Mouse (Mus musculus) hindbrain, embryonic 13.5 days (tissue): Measurements from ENCODE around the gene Rtp1. TPM values are rescaled to one million over a fixed set of nuclear protein-coding genes. Genes with fewer than 3 reads are reported as not detected.

Experiments
- ATAC-seq: fragments of 200-750 bp; cut with Nextera tagmentation; 2 replicates; pipeline ENCODE4 v1.8.0; 2017; ENCODE audit warnings: moderate TSS enrichment; ENCODE audit not compliant: low FRiP score
- H3K27ac ChIP-seq: fragments of 300-500 bp; sonication (generic); 2 replicates; pipeline ENCODE4 v1.5.1; 2015; ENCODE audit warnings: inconsistent platforms, mild to moderate bottlenecking, moderate library complexity
- H3K27me3 ChIP-seq: fragments of 300-500 bp; sonication (generic); 2 replicates; pipeline ENCODE4 v1.6.1; 2015; ENCODE audit warnings: mild to moderate bottlenecking, inconsistent platforms
- H3K36me3 ChIP-seq: fragments of 300-500 bp; sonication (generic); 2 replicates; pipeline ENCODE4 v1.6.1; 2015; ENCODE audit warnings: mild to moderate bottlenecking, inconsistent platforms
- H3K4me1 ChIP-seq: fragments of 300-500 bp; sonication (generic); replicated peaks from 2 replicates; pipeline ENCODE4 v1.6.1; 2015; ENCODE audit warnings: inconsistent platforms
- H3K4me2 ChIP-seq: fragments of 300-500 bp; sonication (generic); 2 replicates; pipeline ENCODE4 v1.6.1; 2015; ENCODE audit warnings: inconsistent platforms, mild to moderate bottlenecking, moderate library complexity
- H3K4me3 ChIP-seq: fragments of 300-500 bp; sonication (generic); 2 replicates; pipeline ENCODE4 v1.5.1; 2015; ENCODE audit warnings: mild to moderate bottlenecking, inconsistent platforms
- H3K9ac ChIP-seq: fragments of 300-500 bp; sonication (generic); 2 replicates; pipeline ENCODE4 v1.6.1; 2015; ENCODE audit warnings: mild to moderate bottlenecking, inconsistent platforms
- H3K9me3 ChIP-seq: fragments of 300-500 bp; sonication (generic); 2 replicates; pipeline ENCODE4 v1.6.1; 2016; ENCODE audit warnings: inconsistent platforms
- WGBS: fragments of 180-500 bp; shearing (Covaris S2); methylation state at CpG from one replicate; pipeline ENCODE4 v1.1.7; 2015; 5-methylcytosine and 5-hydroxymethylcytosine counted together
- polyA plus RNA-seq: library from polyadenylated mRNA; unstranded; fragments of >200 nt; fragmentation: Nextera tagmentation; extraction: Ambion mirVana; gene quantifications from 2 replicates; pipeline ENCODE4 v1.2.1, GENCODE M21; 2015

Rtp1 gene
- 0.10 and 0.12 TPM in 2 replicates for polyA plus RNA-seq

DNA sequence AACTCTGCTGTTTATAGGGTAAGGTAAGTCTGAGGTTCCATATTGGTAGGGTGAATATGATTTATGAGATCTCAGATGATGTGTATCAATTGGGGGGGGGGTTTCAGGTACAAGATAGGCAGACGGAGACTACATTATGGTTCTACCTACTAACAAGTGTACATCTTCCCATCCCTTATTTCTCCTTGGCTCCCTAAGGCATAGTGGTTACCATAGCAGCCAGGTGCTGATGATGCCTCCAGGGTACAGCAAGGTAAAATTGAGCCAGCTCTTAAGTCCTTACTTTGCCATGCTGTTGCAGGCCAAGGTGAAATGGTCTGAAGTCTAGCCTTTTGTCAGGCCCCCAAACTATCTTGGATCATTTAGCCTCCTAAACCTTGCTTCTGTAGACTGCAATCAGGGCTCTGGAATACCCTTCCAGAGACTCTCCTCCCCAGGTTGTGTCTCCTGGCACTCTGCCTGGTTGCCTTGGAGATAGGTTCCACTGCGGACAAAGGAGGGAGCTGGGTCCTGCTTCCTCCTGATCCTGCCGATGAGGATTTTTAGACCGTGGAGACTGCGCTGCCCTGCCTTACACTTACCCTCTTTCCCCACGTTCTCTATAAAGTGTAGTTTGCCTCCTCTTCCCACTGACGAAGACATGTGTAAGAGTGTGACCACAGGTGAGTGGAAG, at the start of gene Rtp1:
Gene Rtp1 (plus strand): TSS at position 487 of the 673 bp plus-strand sequence.
- H3K36me3 ChIP-seq, result no peaks in the 10 kb centered on the region
- no peak for ATAC-seq
- 82% methylated on average over 7 of the region's 7 CpGs for WGBS
- H3K9me3 ChIP-seq, result no peaks in the 10 kb centered on the region
- H3K4me1 ChIP-seq, result no peaks in the 10 kb centered on the region
- H3K9ac ChIP-seq, result no peak within 1 kb of the TSS
- H3K27ac ChIP-seq, result no peak within 1 kb of the TSS
- no peaks in the 10 kb centered on the region for H3K27me3 ChIP-seq
- no peak within 1 kb of the TSS for H3K4me3 ChIP-seq
- H3K4me2 ChIP-seq, result no peak within 1 kb of the TSS

DNA sequence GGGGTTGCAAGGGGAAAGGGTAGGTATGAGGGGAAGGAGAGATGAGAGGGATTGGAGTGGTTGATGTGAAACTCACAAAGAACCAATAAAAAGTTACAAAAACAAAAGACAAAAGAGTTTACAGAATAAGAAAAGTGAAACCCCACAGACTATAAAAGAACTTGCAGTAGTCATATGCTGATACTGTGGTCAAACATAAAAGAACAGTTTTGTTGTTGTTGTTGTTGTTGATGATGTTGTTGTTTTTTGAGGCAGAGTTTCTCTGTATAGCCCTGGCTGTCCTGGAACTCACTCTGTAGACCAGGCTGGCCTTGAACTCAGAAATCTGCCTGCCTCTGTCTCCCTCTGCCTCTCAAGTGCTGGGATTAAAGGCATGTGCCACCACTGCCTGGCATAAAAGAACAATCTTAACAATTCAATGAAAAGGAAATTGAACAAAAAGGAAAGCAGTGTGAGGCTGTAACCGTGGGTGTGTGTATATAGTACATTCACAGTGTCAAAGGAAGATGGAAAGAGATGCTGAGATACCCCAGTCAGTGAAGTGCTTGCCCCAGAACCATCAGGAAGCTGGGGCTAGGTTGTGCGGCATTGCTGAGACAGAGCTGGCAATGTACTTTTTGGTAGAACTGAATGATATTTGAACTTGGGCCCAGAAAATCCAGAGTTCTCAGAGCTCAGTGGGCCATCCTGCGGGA, 49.2 kb upstream of the Rtp1 start:
- H3K9ac ChIP-seq, result no peak overlapping the region

DNA sequence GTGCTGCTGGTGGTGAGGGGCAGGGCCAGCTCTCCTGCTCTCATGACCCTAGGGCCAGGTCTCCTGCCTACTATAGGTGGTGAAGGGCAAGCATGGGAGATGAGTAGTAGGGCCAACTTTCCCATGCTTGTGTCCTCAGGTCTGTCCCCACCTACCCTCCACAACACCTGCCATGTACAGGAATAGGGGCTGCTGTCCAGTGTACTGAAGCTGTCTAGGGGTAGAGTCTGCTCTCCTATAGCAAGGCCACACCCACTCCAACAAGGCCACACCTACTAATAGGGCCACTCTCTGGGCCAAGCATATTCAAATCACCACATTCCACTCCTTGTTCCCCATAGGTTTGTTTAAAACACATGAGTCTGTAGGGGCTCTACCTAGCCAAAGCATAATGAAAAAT, 44.6 kb upstream of the Rtp1 start:
- no peaks in the 10 kb centered on the region for H3K9me3 ChIP-seq
- no peaks in the 10 kb centered on the region for H3K36me3 ChIP-seq
- H3K4me1 ChIP-seq, result no peaks in the 10 kb centered on the region
- no peak for ATAC-seq
- no peak overlapping the region for H3K27ac ChIP-seq
- H3K9ac ChIP-seq, result no peak overlapping the region
- no peak overlapping the region for H3K4me2 ChIP-seq
- H3K27me3 ChIP-seq, result no peaks in the 10 kb centered on the region
- H3K4me3 ChIP-seq, result no peak overlapping the region

More for the DNA sequence above, 49.2 kb upstream of the Rtp1 start:
- Histone ChIP-seq H3K27ac (no peak overlapping the region), H3K9me3 (no peaks in the 10 kb centered on the region), H3K4me1 (no peaks in the 10 kb centered on the region), H3K4me3 (no peak overlapping the region), H3K36me3 (no peaks in the 10 kb centered on the region), H3K27me3 (no peaks in the 10 kb centered on the region), H3K4me2 (no peak overlapping the region)
- no peak for ATAC-seq
- WGBS, result 82% methylated on average over 3 of the region's 3 CpGs

DNA sequence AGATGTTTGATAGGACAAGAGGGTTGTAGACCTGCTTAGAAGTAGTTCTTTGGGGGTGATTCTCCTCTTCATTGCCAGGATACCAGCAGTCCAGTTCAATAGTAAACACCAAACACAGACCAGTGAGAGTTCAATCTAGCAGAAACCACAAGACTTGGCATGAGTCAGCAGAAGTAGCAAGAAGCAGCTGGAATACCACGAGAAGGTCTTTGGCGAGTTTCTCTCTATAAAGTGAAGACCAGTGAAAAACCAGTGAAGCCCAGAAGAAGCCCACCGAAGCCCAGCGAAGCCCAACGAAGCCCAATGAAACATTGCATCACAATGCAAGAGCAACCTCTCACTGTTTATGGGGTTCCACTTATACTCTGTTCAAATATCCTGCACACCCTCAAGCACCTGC, 31.0 kb upstream of the Rtp1 start:
- no peak for ATAC-seq
- Histone ChIP-seq H3K27me3 (no peaks in the 10 kb centered on the region), H3K4me1 (no peaks in the 10 kb centered on the region), H3K9ac (no peak overlapping the region), H3K36me3 (no peaks in the 10 kb centered on the region), H3K27ac (no peak overlapping the region), H3K4me3 (no peak overlapping the region), H3K9me3 (no peaks in the 10 kb centered on the region), H3K4me2 (no peak overlapping the region)
- WGBS, result 96% methylated on average over 5 of the region's 5 CpGs

GRCm38 (mm10) chr16:23401463-23401862, 27.5 kb upstream of the Rtp1 start:
- H3K9me3 ChIP-seq, result no peaks in the 10 kb centered on the region
- no peak overlapping the region for H3K4me2 ChIP-seq
- no peak overlapping the region for H3K4me3 ChIP-seq
- H3K27me3 ChIP-seq, result no peaks in the 10 kb centered on the region
- no peak overlapping the region for H3K9ac ChIP-seq
- no peak for ATAC-seq
- no peak overlapping the region for H3K27ac ChIP-seq
- no peaks in the 10 kb centered on the region for H3K36me3 ChIP-seq
- H3K4me1 ChIP-seq, result no peaks in the 10 kb centered on the region
- WGBS, result 77% methylated on average over 4 of the region's 4 CpGs

DNA sequence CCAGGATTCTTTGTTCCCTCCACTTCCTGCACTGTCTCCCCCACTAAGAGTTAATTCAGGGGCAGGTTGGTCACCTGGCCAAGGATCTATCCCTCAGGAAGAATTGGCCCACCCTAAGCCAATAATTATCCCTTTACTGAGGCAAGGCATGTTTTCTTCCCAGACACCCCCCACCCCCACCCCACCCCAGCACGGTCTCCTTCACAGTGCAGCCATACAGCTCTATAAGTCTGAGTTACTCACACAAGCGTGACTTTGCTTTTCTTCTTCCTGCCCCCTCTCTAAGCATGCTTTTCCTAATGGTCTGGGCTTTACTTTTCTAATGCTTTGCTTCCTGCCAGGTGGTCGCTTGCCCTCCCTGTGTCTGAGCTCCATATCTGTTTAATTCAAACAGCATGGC, 27.0 kb upstream of the Rtp1 start:
- ATAC-seq, result no peak
- Histone ChIP-seq H3K27me3 (no peaks in the 10 kb centered on the region), H3K4me3 (no peak overlapping the region), H3K4me1 (no peaks in the 10 kb centered on the region), H3K4me2 (no peak overlapping the region), H3K9me3 (no peaks in the 10 kb centered on the region), H3K36me3 (no peaks in the 10 kb centered on the region), H3K27ac (no peak overlapping the region), H3K9ac (no peak overlapping the region)
- 75% methylated on average over 3 of the region's 3 CpGs for WGBS

DNA sequence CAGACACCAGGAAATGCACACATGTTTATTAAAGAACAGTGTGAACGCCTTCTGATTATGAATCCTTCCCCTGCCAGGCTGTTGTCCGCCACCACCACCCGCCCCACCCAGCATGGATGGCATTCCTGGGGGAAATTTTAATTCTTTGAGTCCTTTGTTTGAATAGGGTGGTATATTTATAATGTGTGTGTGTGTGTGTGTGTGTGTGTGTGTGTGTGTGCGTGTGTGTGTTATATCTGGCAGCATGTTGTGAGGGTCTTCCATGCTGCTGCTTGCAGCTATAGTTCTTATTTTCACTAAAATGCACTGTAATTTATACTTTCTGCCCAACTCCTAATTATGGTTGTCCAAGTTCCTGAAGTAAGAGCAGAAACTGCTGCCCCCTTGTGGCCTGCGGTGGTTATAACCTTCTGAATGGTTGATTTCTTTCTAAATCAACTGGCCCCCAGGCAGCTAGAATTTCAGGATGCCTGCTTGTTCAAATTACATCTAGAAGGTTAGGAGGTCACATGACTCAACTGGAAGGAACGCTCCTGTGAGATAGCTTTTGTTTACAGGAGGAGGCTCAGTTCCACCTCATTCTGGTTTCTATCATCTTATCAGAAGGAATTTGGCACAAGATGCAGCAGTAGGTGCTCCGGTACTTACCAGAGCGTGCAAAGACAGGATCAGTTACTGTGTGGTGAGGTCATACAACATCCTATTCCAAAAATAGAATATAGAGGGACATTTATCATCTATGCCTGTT, 25.8 kb upstream of the Rtp1 start:
- Histone ChIP-seq H3K9ac (no peak overlapping the region), H3K27me3 (no peaks in the 10 kb centered on the region), H3K36me3 (no peaks in the 10 kb centered on the region), H3K4me1 (no peaks in the 10 kb centered on the region), H3K4me2 (no peak overlapping the region), H3K9me3 (no peaks in the 10 kb centered on the region), H3K27ac (no peak overlapping the region), H3K4me3 (no peak overlapping the region)
- no peak; the same call in 1 of the 2 replicates for ATAC-seq
- WGBS, result 51% methylated on average over 8 of the region's 8 CpGs

GRCm38 (mm10) chr16:23412930-23413329, 16.0 kb upstream of the Rtp1 start:
- H3K9ac ChIP-seq, result no peak overlapping the region
- no peak for ATAC-seq
- 85% methylated on average over 6 of the region's 6 CpGs for WGBS

GRCm38 (mm10) chr16:23416261-23416656, 12.7 kb upstream of the Rtp1 start:
- no peaks in the 10 kb centered on the region for H3K36me3 ChIP-seq
- H3K4me1 ChIP-seq, result peaks cover 19% of the 10 kb centered on the region
- H3K4me3 ChIP-seq, result no peak overlapping the region
- no peaks in the 10 kb centered on the region for H3K27me3 ChIP-seq
- H3K9ac ChIP-seq, result no peak overlapping the region
- 33% methylated on average over 10 of the region's 10 CpGs for WGBS
- H3K9me3 ChIP-seq, result no peaks in the 10 kb centered on the region
- peak overlapping the region; percentile 37 for H3K4me2 ChIP-seq
- H3K27ac ChIP-seq, result no peak overlapping the region
- no peak for ATAC-seq

More at GRCm38 (mm10) chr16:23412930-23413329, 16.0 kb upstream of the Rtp1 start:
- Histone ChIP-seq H3K9me3 (no peaks in the 10 kb centered on the region), H3K4me1 (peaks cover 13% of the 10 kb centered on the region), H3K36me3 (no peaks in the 10 kb centered on the region), H3K27me3 (no peaks in the 10 kb centered on the region), H3K4me2 (no peak overlapping the region), H3K4me3 (no peak overlapping the region), H3K27ac (no peak overlapping the region)

DNA sequence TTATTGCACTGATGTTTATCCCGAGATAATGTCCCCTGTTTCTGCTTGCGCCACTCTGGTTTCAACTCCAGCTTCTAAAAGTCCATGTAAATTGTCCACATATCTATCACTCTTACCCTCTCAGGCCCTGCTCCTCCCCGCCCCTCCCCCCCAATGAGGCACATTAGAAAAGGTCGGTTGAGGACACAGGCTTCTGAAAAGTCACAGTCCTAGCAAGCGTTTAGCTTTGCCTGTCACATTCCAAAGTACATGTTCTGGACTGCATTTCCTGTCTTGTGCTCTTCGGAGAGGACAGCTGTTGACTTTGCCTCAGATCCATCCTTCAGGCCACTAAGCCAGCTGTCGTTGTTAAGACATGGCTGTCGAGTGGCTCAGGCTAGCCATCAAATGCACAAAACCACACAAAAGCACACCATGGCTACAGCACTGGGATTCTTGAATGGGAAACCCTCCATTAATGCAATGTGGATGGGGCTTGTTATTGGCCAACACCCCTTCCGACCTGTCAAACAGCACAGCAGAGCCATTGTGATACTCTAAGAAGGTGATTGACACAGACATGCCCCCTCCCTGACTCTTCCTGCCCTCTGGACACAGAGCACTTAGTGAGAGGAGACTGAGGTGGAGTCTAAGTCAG, 12.2 kb upstream of the Rtp1 start:
- Histone ChIP-seq H3K27ac (0 out of 2 replicates have a peak overlapping the region, but pooled peaks have one; percentile 0), H3K9me3 (no peaks in the 10 kb centered on the region), H3K4me2 (peak overlapping the region; percentile 37), H3K4me3 (no peak overlapping the region), H3K27me3 (no peaks in the 10 kb centered on the region), H3K9ac (no peak overlapping the region), H3K4me1 (peaks cover 19% of the 10 kb centered on the region), H3K36me3 (no peaks in the 10 kb centered on the region)
- 0 out of 2 replicates have a peak, but pooled peaks have one; percentile 34 for ATAC-seq
- 39% methylated on average over 9 of the region's 9 CpGs for WGBS

GRCm38 (mm10) chr16:23417456-23418240, 11.3 kb upstream of the Rtp1 start:
- no peaks in the 10 kb centered on the region for H3K9me3 ChIP-seq
- H3K27ac ChIP-seq, result peak overlapping the region; percentile 35
- H3K36me3 ChIP-seq, result no peaks in the 10 kb centered on the region
- peak overlapping the region; percentile 17 for H3K4me2 ChIP-seq
- peaks cover 19% of the 10 kb centered on the region for H3K4me1 ChIP-seq
- WGBS, result 44% methylated on average over 13 of the region's 13 CpGs
- no peak overlapping the region for H3K9ac ChIP-seq
- ATAC-seq, result peak; percentile 49
- H3K4me3 ChIP-seq, result no peak overlapping the region
- H3K27me3 ChIP-seq, result no peaks in the 10 kb centered on the region
